Mouse (Mus musculus) kidney, embryonic 15.5 days (tissue): ENCODE results near the gene Gcnt3. TPM values are rescaled to one million over a fixed set of nuclear protein-coding genes. Genes with fewer than 3 reads are reported as not detected.
A peak's percentile ranks its signal among the peaks of the same experiment; 100 is the strongest.
"Not testable (repeated sequence)": the region's sequence is repeated elsewhere in the genome, so short reads cannot be mapped to it uniquely, and the experiment has no call there.

Experiments used
- ATAC-seq: fragments of 200-750 bp; cut with Nextera tagmentation; replicated peaks from 2 replicates; pipeline ENCODE4 v1.8.0; 2017; ENCODE audit warnings: moderate TSS enrichment; ENCODE audit not compliant: low FRiP score
- H3K27ac ChIP-seq: fragments of 300-500 bp; sonication (generic); 2 replicates; pipeline ENCODE4 v1.5.1; 2015; ENCODE audit warnings: mild to moderate bottlenecking, inconsistent platforms
- H3K27me3 ChIP-seq: fragments of 300-500 bp; sonication (generic); 2 replicates; pipeline ENCODE4 v1.6.1; 2015; ENCODE audit warnings: inconsistent platforms
- H3K36me3 ChIP-seq: fragments of 300-500 bp; sonication (generic); 2 replicates; pipeline ENCODE4 v1.6.1; 2015; ENCODE audit warnings: inconsistent platforms
- H3K4me1 ChIP-seq: fragments of 300-500 bp; sonication (generic); 2 replicates; pipeline ENCODE4 v1.6.1; 2015; ENCODE audit warnings: inconsistent platforms
- H3K4me2 ChIP-seq: fragments of 300-500 bp; sonication (generic); 2 replicates; pipeline ENCODE4 v1.6.1; 2015; ENCODE audit warnings: moderate library complexity, mild to moderate bottlenecking, inconsistent platforms
- H3K4me3 ChIP-seq: fragments of 300-500 bp; sonication (generic); replicated peaks from 2 replicates; pipeline ENCODE4 v1.5.1; 2015; ENCODE audit warnings: mild to moderate bottlenecking, inconsistent platforms
- H3K9ac ChIP-seq: fragments of 300-500 bp; sonication (generic); 2 replicates; pipeline ENCODE4 v1.6.1; 2015; ENCODE audit warnings: mild to moderate bottlenecking, inconsistent platforms
- H3K9me3 ChIP-seq: fragments of 300-500 bp; sonication (generic); replicated peaks from 2 replicates; pipeline ENCODE4 v1.6.1; 2016; ENCODE audit warnings: inconsistent platforms
- WGBS: fragments of 180-500 bp; shearing (Covaris S2); methylation state at CpG from one replicate; pipeline ENCODE4 v1.1.7; 2015; ENCODE audit warnings: mixed read lengths; 5-methylcytosine and 5-hydroxymethylcytosine counted together
- polyA plus RNA-seq: library from polyadenylated mRNA; unstranded; fragments of >200 nt; fragmentation: Nextera tagmentation; extraction: Ambion mirVana; gene quantifications from 2 replicates; pipeline ENCODE4 v1.2.1, GENCODE M21; 2015

Gene Gcnt3
- polyA plus RNA-seq, 1 experiment from 2014 or later, result 1.3 TPM

DNA sequence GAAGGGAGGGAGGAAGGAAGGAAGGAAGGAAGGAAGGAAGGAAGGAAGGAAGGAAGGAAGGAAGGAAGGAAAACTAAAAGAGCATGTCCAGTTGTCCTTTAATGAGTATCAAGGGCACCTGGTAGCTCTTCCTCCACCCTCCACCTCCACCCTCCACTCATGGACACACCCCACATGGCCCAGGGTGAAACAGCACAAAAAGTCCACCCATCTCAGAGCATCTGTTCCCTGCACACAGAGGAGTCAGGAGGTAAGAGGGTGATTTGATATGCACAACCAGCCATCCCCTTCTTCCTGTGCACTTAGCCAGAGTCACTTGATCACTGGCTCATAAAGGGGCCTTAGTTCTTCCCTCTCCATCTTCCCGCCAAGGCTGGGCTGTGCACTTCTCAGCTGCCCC lies 5.0 kb upstream of the Gcnt3 start:
- Histone ChIP-seq H3K36me3 (no peaks in the 10 kb centered on the region), H3K9ac (no peak overlapping the region), H3K9me3 (no peaks in the 10 kb centered on the region), H3K4me2 (no peak overlapping the region), H3K27ac (no peak overlapping the region), H3K4me1 (peaks cover 5% of the 10 kb centered on the region; the same call in 1 of the 2 replicates), H3K4me3 (no peak overlapping the region), H3K27me3 (no peaks in the 10 kb centered on the region)
- no peak for ATAC-seq
- 44% methylated on average over 1 of the region's 1 CpGs for WGBS

DNA sequence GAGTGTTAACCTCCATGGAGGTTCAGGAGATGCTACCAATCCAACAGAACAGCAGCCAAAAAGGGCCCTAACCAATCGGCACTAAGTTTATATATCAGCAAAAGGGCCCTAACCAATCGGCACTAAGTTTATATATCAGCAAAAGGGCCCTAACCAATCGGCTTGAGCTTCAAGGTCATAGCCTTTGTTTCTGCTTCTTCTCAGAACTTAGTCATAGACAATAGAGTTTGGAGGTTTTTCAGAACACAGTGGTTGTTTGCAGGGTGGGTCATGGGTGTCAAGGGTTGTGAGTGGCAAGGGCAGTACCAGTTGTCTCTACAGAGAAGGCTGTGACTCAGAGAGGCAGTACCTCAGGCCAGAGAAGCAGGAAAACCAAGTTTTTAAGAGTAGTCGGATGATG lies 4.2 kb upstream of the Gcnt3 start:
- no peak overlapping the region for H3K27ac ChIP-seq
- H3K36me3 ChIP-seq, result no peaks in the 10 kb centered on the region
- no peaks in the 10 kb centered on the region for H3K27me3 ChIP-seq
- 95% methylated on average over 4 of the region's 4 CpGs for WGBS
- no peaks in the 10 kb centered on the region for H3K9me3 ChIP-seq
- H3K9ac ChIP-seq, result no peak overlapping the region
- H3K4me1 ChIP-seq, result no peaks in the 10 kb centered on the region
- H3K4me3 ChIP-seq, result no peak overlapping the region
- no peak for ATAC-seq
- no peak overlapping the region for H3K4me2 ChIP-seq

DNA sequence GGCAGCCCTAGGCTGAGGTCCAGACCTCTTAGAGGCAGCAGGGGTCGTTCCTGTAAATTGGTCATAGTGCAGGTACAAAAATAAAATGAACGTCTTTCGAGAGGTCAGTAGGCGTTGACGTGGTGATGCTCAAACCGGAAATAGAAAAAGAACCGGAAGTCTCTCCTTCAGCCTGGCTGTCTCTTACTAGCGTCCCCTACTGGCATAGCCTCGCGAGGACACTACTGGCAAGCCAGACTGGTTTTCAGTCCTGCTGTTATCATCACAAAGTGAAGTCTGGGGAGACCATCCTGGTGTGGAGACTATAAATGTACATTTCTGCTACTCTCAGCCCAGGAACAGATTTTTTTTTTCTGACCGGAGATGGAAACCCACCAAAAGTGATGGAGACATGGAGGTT lies 2.7 kb upstream of the Gcnt3 start:
- Histone ChIP-seq H3K4me3 (no peak overlapping the region), H3K4me1 (peaks cover 5% of the 10 kb centered on the region; the same call in 1 of the 2 replicates), H3K9me3 (no peaks in the 10 kb centered on the region), H3K9ac (no peak overlapping the region), H3K27me3 (no peaks in the 10 kb centered on the region), H3K27ac (no peak overlapping the region), H3K4me2 (no peak overlapping the region), H3K36me3 (no peaks in the 10 kb centered on the region)
- no peak for ATAC-seq
- 88% methylated on average over 11 of the region's 11 CpGs for WGBS

DNA sequence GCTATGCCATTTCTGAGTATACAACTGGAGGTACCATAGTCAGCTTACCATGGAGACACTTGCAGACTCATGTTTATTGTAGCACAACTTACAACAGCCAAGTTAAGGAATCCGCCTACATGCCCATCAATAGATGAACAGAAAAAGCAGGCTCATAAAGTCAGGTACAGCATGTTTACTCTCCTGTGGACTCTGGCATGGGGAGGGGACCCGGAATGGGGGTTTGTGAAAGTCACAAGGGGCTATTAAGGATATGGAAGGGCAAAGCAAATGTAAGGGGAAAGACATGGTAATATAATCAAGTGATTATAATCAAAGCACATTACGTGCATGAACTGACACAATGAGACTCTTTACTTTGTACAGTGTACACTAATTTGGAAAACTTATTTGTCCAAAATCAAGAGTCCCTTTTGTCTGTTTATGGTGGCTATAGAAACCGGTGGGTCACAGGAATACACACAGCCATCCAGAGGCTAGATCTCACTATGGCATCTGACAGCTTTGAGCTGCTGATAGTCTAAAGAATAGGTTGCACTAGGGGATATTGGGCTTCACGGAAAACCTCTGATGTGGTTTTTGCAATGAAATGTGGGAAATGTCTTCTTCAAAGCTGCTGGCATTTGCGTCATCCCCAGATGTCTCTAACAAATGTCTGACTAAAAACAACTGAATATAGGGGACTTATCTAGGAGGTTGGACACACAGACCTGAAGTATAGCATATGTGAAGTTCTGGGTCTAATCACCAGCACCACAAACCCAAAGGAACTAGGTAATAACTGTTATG lies 1.9 kb upstream of the Gcnt3 start:
- WGBS, result 83% methylated on average over 6 of the region's 6 CpGs
- Histone ChIP-seq H3K27ac (no peak overlapping the region), H3K9ac (no peak overlapping the region), H3K36me3 (no peaks in the 10 kb centered on the region), H3K4me2 (no peak overlapping the region), H3K27me3 (no peaks in the 10 kb centered on the region), H3K4me1 (peaks cover 11% of the 10 kb centered on the region), H3K4me3 (no peak overlapping the region), H3K9me3 (no peaks in the 10 kb centered on the region)
- ATAC-seq, result no peak

DNA sequence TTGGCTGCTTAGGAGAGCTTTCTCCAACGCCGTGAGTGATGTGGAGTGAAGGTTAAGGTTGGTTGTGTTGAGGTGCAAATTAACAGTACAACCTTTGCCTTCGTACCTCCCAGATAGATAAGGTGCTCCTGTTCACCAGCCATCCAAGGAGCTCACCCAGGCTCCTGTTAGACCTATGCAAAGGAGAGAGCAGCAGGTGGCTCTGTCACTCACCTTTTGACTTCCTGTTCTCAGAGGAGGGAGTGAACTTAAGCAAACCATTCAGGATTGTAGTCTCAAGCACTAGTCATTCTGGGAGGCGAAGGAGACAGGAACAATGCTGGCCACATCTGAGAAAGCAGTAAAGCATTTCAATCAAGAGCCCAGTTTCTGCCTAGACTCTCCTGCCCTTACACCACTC lies 1.2 kb downstream of the Gcnt3 start:
- no peak for ATAC-seq
- 64% methylated on average over 4 of the region's 4 CpGs for WGBS
- Histone ChIP-seq H3K9ac (no peak overlapping the region), H3K9me3 (no peaks in the 10 kb centered on the region), H3K4me2 (no peak overlapping the region), H3K27me3 (no peaks in the 10 kb centered on the region), H3K27ac (no peak overlapping the region), H3K4me3 (no peak overlapping the region), H3K4me1 (peaks cover 32% of the 10 kb centered on the region), H3K36me3 (no peaks in the 10 kb centered on the region)

DNA sequence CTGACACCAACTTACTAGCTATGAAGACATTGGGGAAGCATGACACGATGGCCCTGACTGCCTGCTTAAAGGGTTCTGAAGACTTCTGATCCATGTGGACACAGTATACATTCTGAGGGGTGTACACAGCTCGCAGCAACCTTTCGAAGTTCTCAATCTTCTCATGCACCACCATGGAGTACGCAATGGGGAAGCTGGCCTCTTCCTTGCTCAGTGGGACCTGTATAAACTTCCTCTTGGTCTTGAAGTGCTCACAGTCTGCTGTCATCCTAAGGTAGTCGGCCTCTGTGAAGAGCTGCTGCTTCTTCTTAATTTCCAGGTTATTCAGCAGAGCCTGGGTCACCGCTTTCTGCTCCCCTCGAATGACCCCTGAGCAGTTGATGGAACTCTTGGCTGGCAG lies 3.2 kb downstream of the Gcnt3 start:
- H3K4me3 ChIP-seq, result no peak overlapping the region
- peaks cover 33% of the 10 kb centered on the region for H3K4me1 ChIP-seq

DNA sequence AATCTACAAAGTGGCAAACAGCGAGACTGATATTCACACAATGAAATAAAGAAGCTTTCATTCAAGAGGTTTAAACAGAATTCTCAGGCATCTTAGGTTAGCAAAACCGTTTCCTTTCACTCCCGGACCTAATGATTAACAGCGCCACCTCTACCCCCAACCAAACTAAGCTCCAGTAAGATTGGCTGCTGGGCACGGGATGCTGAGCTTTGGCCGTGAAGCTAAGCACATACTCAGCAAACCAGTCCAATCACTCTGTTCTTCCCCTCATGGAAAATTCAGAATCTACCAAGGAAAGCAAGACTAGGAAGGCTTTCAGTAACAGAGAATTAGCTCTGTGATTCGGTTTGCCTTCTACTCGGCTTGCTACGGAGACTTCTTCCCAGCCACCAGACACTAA lies 4.8 kb downstream of the Gcnt3 start:
- no peak for ATAC-seq
- H3K4me1 ChIP-seq, result peaks cover 33% of the 10 kb centered on the region
- H3K27me3 ChIP-seq, result no peaks in the 10 kb centered on the region
- no peak overlapping the region for H3K4me3 ChIP-seq
- no peak overlapping the region for H3K9ac ChIP-seq
- WGBS, result 56% methylated on average over 9 of the region's 9 CpGs
- H3K36me3 ChIP-seq, result no peaks in the 10 kb centered on the region
- peak overlapping the region; percentile 14; the same call in 1 of the 2 replicates for H3K4me2 ChIP-seq
- no peaks in the 10 kb centered on the region for H3K9me3 ChIP-seq
- peak overlapping the region; percentile 80 for H3K27ac ChIP-seq

More for the DNA sequence above, 3.2 kb downstream of the Gcnt3 start:
- H3K9ac ChIP-seq, result no peak overlapping the region
- H3K36me3 ChIP-seq, result no peaks in the 10 kb centered on the region
- 91% methylated on average over 7 of the region's 7 CpGs for WGBS
- no peaks in the 10 kb centered on the region for H3K9me3 ChIP-seq
- no peak for ATAC-seq
- H3K27ac ChIP-seq, result peak overlapping the region; percentile 59
- H3K27me3 ChIP-seq, result no peaks in the 10 kb centered on the region
- no peak overlapping the region for H3K4me2 ChIP-seq

DNA sequence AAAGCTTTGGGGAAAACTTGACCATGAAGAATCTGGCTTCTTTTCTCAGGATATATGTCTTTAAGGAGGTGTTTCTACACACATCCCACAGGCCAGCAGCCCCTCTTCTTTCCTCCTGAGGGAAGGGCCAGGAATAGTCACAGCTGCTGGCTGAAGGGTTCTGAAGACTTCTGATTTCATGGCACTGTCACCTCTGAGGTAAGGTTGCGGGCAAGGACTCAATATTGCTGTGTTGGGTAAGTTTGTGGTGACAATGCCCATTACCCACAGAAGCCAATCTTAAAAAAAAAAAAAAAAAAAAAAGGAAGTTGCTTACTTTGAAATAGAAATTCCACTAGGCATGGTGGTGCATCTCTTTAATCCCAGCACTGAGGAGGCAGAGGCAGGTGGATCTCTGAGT lies 5.7 kb downstream of the Gcnt3 start:
- Histone ChIP-seq H3K4me3 (no peak overlapping the region), H3K27ac (peak overlapping the region; percentile 80), H3K4me1 (peaks cover 33% of the 10 kb centered on the region), H3K27me3 (no peaks in the 10 kb centered on the region), H3K4me2 (no peak overlapping the region), H3K9ac (no peak overlapping the region), H3K9me3 (no peaks in the 10 kb centered on the region), H3K36me3 (no peaks in the 10 kb centered on the region)
- ATAC-seq, result no peak
- WGBS, result 93% methylated on average over 1 of the region's 1 CpGs

DNA sequence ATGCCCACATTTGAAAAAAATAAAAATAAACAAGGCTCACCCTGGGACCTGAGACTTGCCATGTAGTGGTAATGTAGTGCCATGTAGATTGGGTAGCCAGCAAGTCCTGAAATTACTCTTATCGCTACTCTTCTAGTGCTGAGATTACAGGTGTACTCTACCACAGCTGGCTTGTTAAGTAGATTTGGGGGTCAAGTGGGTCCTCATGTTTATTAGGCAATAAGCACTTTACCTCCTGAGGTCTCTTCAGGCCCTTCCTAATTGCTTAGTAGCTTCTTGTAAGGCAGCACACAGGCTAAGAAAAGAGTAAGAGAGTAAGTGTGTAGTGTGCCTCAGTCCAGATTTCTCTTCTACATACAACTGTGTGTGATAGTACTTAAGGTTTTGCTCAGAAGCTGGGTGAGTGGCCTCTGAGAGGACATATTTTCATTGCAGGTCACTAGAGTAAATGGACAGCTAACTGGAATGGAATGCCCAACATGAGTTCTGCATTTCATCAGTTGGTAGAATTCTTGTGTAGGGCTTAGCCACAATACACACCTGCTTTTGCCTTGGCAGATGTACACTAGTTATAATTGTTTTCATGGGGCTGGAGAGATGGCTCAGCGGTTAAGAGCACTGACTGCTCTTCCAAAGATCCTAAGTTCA lies 12.4 kb downstream of the Gcnt3 start:
- Histone ChIP-seq H3K4me2 (no peak overlapping the region), H3K27ac (no peak overlapping the region), H3K4me3 (no peak overlapping the region), H3K4me1 (no peaks in the 10 kb centered on the region), H3K9ac (no peak overlapping the region), H3K27me3 (no peaks in the 10 kb centered on the region), H3K9me3 (no peaks in the 10 kb centered on the region), H3K36me3 (peaks cover 22% of the 10 kb centered on the region; the same call in 1 of the 2 replicates)
- WGBS, result 91% methylated on average over 2 of the region's 2 CpGs
- ATAC-seq, result no peak

DNA sequence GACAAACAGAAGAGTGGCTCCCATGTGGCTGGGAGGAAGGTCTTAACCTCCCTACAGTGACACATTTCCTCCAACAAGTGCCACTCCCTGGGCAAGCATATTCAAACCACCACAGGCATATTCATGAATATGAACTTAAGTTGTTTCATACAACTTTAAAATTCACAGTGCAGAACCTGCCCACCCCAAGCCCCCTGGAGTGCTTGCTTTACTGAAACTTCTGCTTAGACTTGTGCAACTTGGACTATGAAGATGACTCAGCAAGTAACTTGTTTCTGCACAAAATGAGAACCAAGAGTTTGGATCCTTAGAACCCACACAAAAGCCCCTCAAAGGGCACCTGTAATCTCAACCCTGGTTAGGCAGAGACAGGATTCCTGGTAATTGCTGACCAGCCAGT lies 13.2 kb downstream of the Gcnt3 start:
- H3K27ac ChIP-seq, result no peak overlapping the region
- no peaks in the 10 kb centered on the region for H3K9me3 ChIP-seq
- H3K4me1 ChIP-seq, result no peaks in the 10 kb centered on the region
- no peak overlapping the region for H3K4me2 ChIP-seq
- H3K9ac ChIP-seq, result no peak overlapping the region
- ATAC-seq, result no peak
- peaks cover 29% of the 10 kb centered on the region for H3K36me3 ChIP-seq
- H3K4me3 ChIP-seq, result no peak overlapping the region
- no peaks in the 10 kb centered on the region for H3K27me3 ChIP-seq

DNA sequence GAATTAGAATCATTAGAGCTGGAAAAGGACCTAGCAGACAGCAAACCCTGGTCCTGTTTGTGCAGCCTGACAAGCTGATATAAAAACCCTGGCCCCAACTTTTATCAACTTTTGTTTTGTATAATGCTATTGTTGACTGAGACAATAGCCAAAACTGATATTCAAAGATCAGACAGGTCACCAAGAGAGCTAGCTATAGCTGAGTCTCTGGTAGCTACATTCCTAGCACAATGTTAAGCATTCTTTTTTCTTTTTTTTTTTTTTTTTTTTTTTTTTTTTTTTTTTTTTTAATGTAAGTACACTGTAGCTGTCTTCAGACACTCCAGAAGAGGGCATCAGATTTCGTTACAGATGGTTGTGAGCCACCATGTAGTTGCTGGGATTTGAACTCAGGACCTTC lies 14.3 kb downstream of the Gcnt3 start:
- ATAC-seq, H3K9me3 ChIP-seq, H3K9ac ChIP-seq, H3K27ac ChIP-seq, H3K27me3 ChIP-seq, H3K4me2 ChIP-seq, H3K4me3 ChIP-seq, H3K4me1 ChIP-seq: not testable (repeated sequence)
- peaks cover 36% of the 10 kb centered on the region for H3K36me3 ChIP-seq
- WGBS, result 61% methylated on average over 1 of the region's 1 CpGs

DNA sequence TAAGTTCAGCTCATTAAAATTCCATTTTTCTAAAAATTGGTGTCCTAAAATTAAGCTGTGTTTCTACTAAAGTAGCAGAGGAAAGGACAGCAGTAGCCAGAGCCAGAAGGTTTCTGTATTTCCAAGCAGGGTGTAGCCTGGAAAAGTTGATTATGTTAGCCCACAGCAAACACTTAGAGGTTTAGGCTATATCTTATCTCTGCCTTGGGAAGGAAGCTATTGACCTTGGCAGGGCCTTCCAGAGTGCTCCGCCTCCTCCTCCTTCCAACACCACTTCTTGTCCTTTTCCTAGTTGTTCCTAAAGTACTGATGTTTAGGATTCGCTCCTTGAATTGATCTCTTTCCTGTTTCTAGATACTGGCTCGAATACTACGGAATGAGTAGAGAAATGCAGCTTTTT lies 15.8 kb downstream of the Gcnt3 start:
- WGBS, result 91% methylated on average over 4 of the region's 4 CpGs
- ATAC-seq, result no peak
- no peaks in the 10 kb centered on the region for H3K9me3 ChIP-seq

More for the DNA sequence above, 15.8 kb downstream of the Gcnt3 start:
- Histone ChIP-seq H3K36me3 (peaks cover 40% of the 10 kb centered on the region), H3K9ac (no peak overlapping the region), H3K27ac (no peak overlapping the region), H3K27me3 (no peaks in the 10 kb centered on the region), H3K4me1 (no peaks in the 10 kb centered on the region), H3K4me2 (no peak overlapping the region), H3K4me3 (no peak overlapping the region)
